Mouse (Mus musculus) cerebellum, adult 9-10 months (tissue): ENCODE data around the gene Spdye4c.

Source experiments
- DNase-seq: peaks from one replicate; pipeline ENCODE4 v3.0.0; 2022

The Spdye4c gene

GRCm38 (mm10) chr2:128611178-128611577, 20.2 kb downstream of the Spdye4c start:
- DNase-seq: no peak

- no peak for DNase-seq
Measured at GRCm38 (mm10) chr2:128612275-128612674, 21.3 kb downstream of the Spdye4c start.

- DNase-seq: no peak
Measured at GRCm38 (mm10) chr2:128613365-128613764, 22.4 kb downstream of the Spdye4c start.

- DNase-seq: no peak
Measured at GRCm38 (mm10) chr2:128615366-128615765, 24.4 kb downstream of the Spdye4c start.

GRCm38 (mm10) chr2:128620578-128620977, 29.6 kb downstream of the Spdye4c start:
- no peak for DNase-seq
